Mouse (Mus musculus): ENCODE measurements at regions not wholly inside any gene's neighbourhood (a gene's known extent, or its start where the extent isn't known, plus 50 kb on each side); places are given as distances from the start of the nearest gene placed in this dataset.

- TF ChIP-seq CTCF (conservative IDR thresholded peaks at IDR 0.05; ENCODE audit: low read length) (no peak), POU5F1 (IDR thresholded peaks at IDR 0.05; ENCODE audit: borderline replicate concordance, low read length) (no peak)
Observed at GRCm38 (mm10) chr5:119273615-119274014, 396.9 kb upstream of the Tbx3 start.
